Mouse (Mus musculus): ENCODE measurements around the gene Ccdc32. TPM values are rescaled to one million over a fixed set of nuclear protein-coding genes. Genes with fewer than 3 reads are reported as not detected.
"Not testable (repeated sequence)": the region's sequence is repeated elsewhere in the genome, so short reads cannot be mapped to it uniquely, and the experiment has no call there.

Gene Ccdc32
- total RNA-seq (2021) = 10 to 100 TPM; 51.3 to 55.5 TPM

DNA sequence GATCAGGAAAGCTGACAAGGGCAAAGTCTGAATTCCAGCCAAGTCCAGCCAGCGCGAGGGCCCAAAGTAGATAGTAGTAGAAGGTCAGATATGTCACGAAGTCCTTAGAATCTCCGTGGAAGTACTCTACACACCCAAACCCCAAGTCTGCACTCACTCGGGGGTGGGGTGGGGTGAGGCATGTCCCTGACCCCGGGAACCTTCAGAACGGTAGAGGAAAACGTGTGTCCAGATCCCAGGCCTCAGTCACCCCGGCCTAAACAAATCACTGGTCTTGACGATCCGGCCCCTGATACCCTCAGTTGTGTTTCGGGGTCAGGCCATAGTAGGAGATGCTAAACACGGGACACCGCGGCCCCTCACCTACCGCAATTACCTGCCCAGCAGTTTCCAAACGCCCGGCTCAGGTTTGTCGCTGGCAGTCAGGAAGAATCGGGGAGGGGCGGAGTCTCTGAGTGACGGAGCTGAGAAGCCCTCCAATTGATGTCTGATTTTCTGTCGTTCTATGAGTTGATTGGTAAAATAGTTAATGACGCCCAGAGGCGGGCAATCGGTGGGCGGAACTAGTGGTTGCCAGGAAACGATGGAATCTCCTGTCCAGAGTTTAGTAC lies at the start of gene Ccdc32:
Ccdc32 (minus strand) TSS at position 453 of the 611 bp plus-strand sequence.
- peak; percentile 91 to 92 for DNase-seq

GRCm38 (mm10) chr2:119072397-119072796 lies 43.2 kb upstream of the Ccdc32 start:
- no peak for DNase-seq

DNA sequence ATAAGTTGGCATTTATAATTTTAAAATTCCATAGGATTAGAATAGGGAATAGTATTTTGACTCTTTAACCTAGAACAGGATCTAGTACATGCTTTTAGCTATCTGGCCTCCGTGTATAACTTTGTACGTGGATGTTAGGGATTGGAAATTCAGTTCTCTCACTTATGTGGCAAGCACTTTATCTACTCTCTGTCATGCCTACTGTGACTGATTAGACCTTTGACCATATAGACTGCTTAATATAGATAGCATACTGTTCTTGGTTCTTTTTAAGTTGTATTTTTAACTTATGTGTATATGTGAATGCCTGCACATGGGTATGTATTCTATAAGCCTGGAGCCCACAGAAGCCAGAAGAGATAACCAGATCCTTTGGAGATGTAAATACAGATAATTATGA lies 30.9 kb upstream of the Ccdc32 start:
- no peak for DNase-seq

DNA sequence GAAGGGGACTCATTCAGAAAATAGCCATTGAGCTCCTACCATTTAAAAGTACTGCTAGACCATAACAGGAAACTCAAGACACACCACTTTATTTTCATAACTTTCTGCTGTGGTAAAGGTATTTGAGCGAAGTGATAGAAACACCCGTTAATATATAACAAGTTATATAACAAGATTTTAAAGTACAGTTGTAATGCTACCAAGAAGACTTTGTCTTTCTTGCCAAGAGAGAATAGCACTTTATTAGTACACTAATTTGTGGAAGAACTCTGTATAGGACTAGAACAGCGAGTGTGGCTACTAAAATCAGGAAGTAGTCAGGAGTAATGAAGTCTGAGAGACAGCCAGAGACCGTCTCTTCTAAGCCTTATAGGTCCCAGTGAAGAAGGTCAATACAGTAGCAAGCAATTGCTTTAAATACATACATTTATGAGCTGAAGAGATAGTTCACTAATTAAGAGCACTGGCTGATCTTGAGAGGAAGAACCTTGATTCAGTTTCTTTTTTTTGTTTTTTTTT lies 21.0 kb upstream of the Ccdc32 start:
- no peak for DNase-seq

- DNase-seq = no peak
Measured at GRCm38 (mm10) chr2:119047849-119048248, 18.7 kb upstream of the Ccdc32 start.

DNA sequence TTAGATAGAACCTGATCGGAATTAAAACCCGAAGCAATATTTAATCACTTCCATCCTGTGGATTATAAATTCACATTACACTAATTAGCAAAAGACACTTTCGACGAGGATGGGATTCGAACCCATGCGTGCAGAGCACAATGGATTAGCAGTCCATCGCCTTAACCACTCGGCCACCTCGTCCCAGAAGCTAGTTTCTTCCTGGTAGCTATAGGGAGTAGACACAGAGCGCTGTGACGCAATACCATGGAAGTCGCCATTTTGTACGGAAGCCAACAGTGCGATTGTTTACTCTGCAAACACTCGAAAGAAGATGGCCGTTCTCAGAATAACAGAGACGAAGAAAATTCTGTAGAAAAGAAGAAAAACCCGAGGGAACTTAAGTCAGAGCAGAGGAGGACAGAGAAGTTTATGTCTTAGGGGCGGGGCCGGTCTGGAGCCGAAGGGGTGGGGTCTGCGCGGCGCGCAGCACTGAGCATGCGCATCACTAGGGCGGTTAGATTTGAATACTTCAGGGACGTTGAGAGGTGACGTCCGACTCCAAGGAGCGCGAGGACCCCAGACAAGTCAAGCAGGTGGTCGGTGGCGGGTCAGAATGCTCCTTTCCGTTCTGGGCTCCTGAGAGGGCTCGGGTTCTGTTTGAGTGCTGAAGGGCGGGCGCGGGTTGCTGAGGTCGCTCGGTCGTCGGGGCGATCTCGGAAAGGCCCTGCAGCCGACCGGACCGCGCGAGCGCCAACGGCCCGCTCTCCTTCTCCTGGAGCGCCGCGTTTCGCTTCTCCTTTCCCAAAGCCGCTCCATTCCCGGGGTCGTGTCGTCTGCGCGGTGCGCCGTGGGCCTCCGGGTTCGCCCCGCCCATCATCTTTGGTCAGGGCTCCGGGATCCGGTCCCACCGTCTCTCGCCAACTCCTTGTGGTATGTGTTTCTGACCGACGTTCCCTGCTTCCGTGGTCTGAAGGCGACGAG lies 17.7 kb upstream of the Ccdc32 start, which contains the start of gene Knl1:
Knl1 (plus strand) TSS at position 471 of the 963 bp plus-strand sequence.
- DNase-seq = peak; percentile 95 to 98

- DNase-seq = no peak
Measured at GRCm38 (mm10) chr2:119045163-119045562, 16.0 kb upstream of the Ccdc32 start.

DNA sequence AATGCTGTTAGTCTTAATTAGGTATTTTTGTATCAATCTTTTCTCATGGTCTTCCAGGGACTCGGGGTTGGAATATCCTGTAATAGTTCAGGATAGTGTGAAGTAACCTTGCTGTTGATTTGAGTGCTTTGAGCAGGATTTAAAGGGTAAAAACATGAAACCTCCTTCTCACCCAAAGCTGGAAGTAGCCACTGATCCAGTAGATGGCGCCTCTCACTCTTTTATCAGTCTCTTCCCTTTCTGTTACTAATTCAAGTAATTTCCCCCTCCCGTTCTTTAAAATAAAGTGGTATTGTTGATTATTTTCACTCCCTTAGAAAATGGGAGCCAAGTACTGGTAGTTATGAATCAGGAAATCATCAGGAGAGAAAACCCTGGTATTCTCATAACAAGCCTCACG lies 11.7 kb upstream of the Ccdc32 start:
- no peak for DNase-seq

- DNase-seq = no peak
Measured at GRCm38 (mm10) chr2:119035397-119035745, 6.2 kb upstream of the Ccdc32 start.

DNA sequence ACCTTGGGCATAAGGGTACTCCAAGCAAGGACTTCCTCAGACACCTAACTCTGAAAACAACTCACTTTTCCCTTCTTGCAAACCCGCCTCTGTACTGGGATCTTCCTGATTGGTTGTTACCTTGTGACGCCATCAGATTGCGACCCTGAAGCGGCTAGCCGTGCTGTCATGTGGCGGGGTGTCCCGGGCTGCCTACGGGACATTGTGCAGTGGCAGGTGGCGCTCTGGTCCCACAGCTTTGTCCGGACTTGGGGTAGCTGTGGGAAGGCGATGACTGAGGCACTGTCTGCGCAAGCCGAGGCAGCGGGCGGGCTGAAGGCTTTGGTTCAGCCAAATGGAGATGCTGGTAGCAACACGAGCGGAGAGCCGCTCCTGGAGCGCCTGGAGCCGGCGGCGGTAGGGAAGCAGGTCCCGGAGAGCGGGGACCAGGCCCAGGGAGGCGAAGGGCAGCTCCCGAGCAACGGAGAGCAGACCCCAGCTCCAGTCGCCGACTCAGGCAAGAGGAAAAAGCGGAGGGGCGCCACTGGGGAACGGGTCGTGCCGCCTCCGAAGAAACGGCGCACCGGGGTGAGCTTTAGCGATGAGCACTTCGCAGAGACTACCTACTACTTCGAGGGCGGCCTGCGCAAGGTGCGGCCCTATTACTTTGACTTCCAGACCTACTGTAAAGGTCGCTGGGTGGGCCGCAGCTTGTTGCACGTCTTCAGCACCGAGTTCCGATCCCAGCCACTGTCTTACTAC lies 5.6 kb upstream of the Ccdc32 start, which contains the start of gene Rpusd2:
Rpusd2 (plus strand) TSS at position 135 of the 741 bp plus-strand sequence.
- DNase-seq = peak; percentile 89 to 91

GRCm38 (mm10) chr2:119032191-119032590 lies 3.0 kb upstream of the Ccdc32 start:
- no peak for DNase-seq

DNA sequence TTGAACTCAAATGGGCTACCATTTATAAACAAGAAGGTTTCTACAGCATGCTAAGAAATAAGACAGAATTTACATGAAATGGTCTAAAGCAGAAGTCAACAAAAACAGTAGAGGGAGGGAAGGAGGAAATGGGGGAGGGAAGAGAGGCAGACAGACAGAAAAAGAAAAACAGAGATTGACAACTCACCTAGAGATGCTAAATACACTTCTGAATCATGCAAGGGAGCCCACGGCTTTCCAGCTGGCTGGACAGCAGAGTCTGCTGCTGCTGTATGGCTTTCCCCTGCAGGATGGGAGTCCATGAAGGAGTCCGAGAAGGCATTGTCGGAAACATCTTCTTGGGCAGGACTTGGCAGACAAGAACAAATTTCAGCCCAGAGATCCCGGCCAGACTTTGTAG lies 2.2 kb downstream of the Ccdc32 start:
- no peak for DNase-seq

GRCm38 (mm10) chr2:119025239-119025616 lies 4.0 kb downstream of the Ccdc32 start:
- DNase-seq = no peak

GRCm38 (mm10) chr2:119024536-119025238 lies 4.5 kb downstream of the Ccdc32 start:
- DNase-seq = no peak

DNA sequence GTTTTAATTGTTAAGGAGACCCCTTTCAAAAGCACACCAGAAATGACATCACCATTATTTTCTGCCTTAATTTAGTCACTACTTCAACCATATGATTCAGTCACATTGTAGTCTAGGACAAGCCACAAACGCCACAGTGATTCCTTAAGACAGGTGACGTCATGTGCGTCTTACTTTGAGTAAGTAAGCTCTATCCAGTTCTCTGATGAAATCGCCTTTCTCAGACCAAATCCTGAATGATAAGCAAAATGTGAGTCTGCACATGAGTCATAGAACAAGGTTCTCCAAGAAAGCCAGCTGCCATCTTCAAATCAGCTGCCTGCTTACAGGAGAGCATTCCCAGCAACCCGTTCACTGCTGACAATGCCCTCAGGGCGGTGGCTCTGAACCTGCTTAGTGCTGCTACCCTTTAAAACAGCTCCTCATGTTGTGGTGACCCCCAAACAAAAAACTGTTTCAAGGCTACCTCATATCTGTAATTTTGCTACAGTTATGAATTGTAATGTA lies 6.0 kb downstream of the Ccdc32 start:
- no peak for DNase-seq

DNA sequence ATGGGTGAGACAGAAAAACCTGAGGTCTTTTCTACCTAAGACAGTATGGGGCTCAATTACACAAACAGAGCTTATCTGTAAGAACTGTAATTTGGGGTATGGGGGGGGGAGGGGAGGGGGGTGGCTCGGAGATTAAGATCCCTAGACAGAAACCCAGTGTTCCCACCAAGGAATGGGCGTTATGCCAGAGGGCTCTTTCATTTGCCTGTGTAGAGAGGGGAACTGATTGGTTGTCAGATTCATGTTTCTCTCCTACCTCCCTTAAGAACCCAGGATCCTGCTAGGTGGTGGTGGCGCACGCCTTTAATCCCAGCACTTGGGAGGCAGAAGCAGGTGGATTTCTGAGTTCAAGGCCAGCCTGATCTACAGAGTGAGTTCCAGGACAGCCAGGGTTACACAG lies 9.7 kb downstream of the Ccdc32 start:
- DNase-seq = no peak

DNA sequence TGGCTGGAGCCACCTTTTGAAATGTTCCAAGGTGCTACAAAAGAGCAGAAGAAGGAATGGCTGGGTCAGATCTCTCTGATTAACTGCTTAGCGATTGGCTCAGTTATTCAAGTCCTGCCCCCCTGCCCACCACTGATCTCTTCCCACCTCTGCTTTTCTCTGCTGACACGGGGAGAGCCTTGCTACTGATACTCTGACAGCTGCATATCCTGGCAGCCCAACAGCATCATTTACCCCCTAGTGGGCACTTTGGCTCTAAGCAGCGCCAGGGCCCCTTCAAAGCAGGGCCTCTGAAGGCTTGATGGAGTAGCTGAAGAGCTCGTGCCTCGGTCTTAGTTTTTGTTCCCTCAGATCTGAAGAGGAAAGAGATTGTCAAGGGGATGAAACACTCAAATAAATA lies 10.1 kb downstream of the Ccdc32 start:
- no peak for DNase-seq

GRCm38 (mm10) chr2:119018391-119019122 lies 10.6 kb downstream of the Ccdc32 start:
- DNase-seq = no peak

- no peak for DNase-seq
Measured at GRCm38 (mm10) chr2:119017647-119018046, 11.5 kb downstream of the Ccdc32 start.

DNA sequence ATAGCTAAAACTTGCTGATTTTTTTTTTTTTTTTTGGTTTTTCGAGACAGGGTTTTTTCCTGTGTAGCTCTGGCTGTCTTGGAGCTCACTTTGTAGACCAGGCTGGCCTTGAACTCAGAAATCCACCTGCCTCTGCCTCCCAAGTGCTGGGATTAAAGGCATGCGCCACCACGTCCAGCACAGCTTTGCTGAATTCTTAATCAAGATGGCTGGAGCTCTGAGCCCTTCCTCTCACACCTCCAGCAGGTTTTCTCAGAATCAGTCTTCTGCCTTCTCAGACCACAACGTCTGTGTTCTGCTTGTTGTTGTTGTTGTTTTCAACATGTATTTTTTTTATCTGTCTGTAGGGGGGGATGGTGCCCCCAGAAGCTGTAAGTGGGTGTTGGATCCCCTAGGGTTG lies 12.9 kb downstream of the Ccdc32 start:
- DNase-seq = not testable (repeated sequence)

GRCm38 (mm10) chr2:119015604-119016180 lies 13.5 kb downstream of the Ccdc32 start:
- DNase-seq = no peak
